Mouse (Mus musculus) olfactory bulb, adult 2 months (tissue): ENCODE results near the gene Cdc34b.

ENCODE experiments used
- CTCF ChIP-seq: fragments of 200-500 bp; IDR thresholded peaks from 2 replicates; pipeline ENCODE4 v1.5.1; 2012; ENCODE audit warnings: low read depth, mild to moderate bottlenecking, low read length, moderate library complexity; ENCODE audit not compliant: insufficient read depth
- POLR2A ChIP-seq: fragments of 200-500 bp; IDR thresholded peaks from 2 replicates; pipeline ENCODE4 v1.6.1; 2012; ENCODE audit warnings: mild to moderate bottlenecking, low read depth, low read length, moderate library complexity; ENCODE audit not compliant: insufficient read depth

GRCm38 (mm10) chr11:94704020-94704419, 37.6 kb upstream of the Cdc34b start:
- no peak for TF ChIP-seq CTCF
- TF ChIP-seq POLR2A: no peak
